Mouse (Mus musculus): ENCODE data around the gene Tmem165.

The Tmem165 gene

GRCm38 (mm10) chr5:76175051-76175450 lies 8.6 kb upstream of the Tmem165 start:
- DNase-seq, result no peak

- DNase-seq, result peak in 1 of 2 experiments; percentile 43
These were observed 7.3 kb upstream of the Tmem165 start for GRCm38 (mm10) chr5:76176411-76176810.

GRCm38 (mm10) chr5:76176841-76177240 lies 6.8 kb upstream of the Tmem165 start:
- no peak for DNase-seq

- DNase-seq, result no peak
These were observed 6.0 kb upstream of the Tmem165 start for GRCm38 (mm10) chr5:76177664-76178063.

GRCm38 (mm10) chr5:76179171-76179570 lies 4.5 kb upstream of the Tmem165 start:
- DNase-seq, result no peak

GRCm38 (mm10) chr5:76179791-76180190 lies 3.9 kb upstream of the Tmem165 start:
- no peak for DNase-seq

GRCm38 (mm10) chr5:76182326-76182725 lies 1.4 kb upstream of the Tmem165 start:
- no peak for DNase-seq

- DNase-seq, result no peak
These were observed 484 bp upstream of the Tmem165 start for GRCm38 (mm10) chr5:76183043-76183749.

GRCm38 (mm10) chr5:76184286-76185080 lies 803 bp downstream of the Tmem165 start:
- peak; percentile 81 to 86 for DNase-seq

- no peak for DNase-seq
These were observed 4.2 kb downstream of the Tmem165 start for GRCm38 (mm10) chr5:76187885-76188284.

GRCm38 (mm10) chr5:76190609-76191008 lies 6.9 kb downstream of the Tmem165 start:
- no peak for DNase-seq

- DNase-seq, result no peak
These were observed 9.4 kb downstream of the Tmem165 start for GRCm38 (mm10) chr5:76193075-76193474.

GRCm38 (mm10) chr5:76194377-76194945 lies 10.8 kb downstream of the Tmem165 start:
- DNase-seq, result no peak

- DNase-seq, result no peak
These were observed 15.7 kb downstream of the Tmem165 start for GRCm38 (mm10) chr5:76199346-76199745.

- DNase-seq, result no peak
These were observed 19.5 kb downstream of the Tmem165 start for GRCm38 (mm10) chr5:76203171-76203570.

GRCm38 (mm10) chr5:76205886-76206285 lies 22.2 kb downstream of the Tmem165 start:
- DNase-seq, result no peak

GRCm38 (mm10) chr5:76208066-76208465 lies 24.4 kb downstream of the Tmem165 start:
- DNase-seq, result no peak

- no peak for DNase-seq
These were observed 33.0 kb downstream of the Tmem165 start for GRCm38 (mm10) chr5:76216691-76217090.

GRCm38 (mm10) chr5:76231171-76231855 lies 47.6 kb downstream of the Tmem165 start:
- DNase-seq, result no peak

- DNase-seq, result no peak
These were observed 59.6 kb downstream of the Tmem165 start for GRCm38 (mm10) chr5:76243274-76243673.

- DNase-seq, result no peak
These were observed 60.2 kb downstream of the Tmem165 start for GRCm38 (mm10) chr5:76243929-76244328.

GRCm38 (mm10) chr5:76244430-76244829 lies 60.8 kb downstream of the Tmem165 start:
- DNase-seq, result no peak

GRCm38 (mm10) chr5:76245419-76245818 lies 61.7 kb downstream of the Tmem165 start:
- no peak for DNase-seq

Measured in kidney, postnatal 4 days (tissue).